Mouse (Mus musculus): ENCODE data around the gene Stk32c.

Stk32c gene

GRCm38 (mm10) chr7:139212754-139213745 is at the start of gene Stk32c, which contains the start of gene Lrrc27:
TSS of gene Stk32c (minus strand) at chr7:139213307.
TSS of gene Lrrc27 (plus strand) at chr7:139212988.
- DNase-seq = peak; percentile 98

DNA sequence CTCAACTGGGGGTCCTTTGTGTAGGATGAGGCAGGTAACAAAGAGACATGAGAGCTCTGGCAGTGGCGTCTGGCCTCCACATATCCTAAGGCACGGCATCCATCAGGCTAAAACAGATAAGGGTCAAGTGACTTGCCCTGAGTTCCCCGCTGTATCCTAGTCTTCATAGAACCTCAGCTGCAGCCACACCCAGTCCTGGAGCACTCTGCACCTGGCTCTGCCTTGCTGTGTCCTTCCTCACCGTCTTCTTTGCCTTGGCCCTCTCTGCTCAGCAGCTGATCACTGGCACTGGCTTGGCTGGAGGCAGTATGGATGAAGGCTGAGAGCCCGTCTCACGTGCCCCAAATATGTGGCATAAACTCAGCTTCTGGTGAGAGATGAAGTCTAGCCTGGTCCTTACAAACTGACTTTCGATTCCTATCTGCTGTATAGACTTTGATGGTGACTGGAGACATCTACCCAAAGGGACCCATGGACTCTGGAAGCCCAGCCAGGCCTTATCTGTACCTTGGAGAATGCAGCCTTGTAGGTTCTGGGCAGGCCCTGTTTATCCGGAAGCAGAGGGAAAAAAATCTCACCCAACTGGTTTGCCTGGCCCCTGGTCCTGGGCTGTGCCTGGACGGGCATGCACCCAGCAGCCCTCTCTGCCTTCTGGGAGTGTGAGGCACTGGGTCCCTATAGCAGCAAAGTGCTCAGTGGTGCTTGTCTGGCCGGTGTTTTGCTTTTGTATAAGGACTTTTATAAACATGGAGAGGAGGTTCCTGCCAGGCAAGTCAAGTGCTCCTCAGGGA is 44.8 kb upstream of the Stk32c start:
- DNase-seq = no peak

- DNase-seq = no peak
Observed at GRCm38 (mm10) chr7:139254626-139255025, 41.5 kb upstream of the Stk32c start.

DNA sequence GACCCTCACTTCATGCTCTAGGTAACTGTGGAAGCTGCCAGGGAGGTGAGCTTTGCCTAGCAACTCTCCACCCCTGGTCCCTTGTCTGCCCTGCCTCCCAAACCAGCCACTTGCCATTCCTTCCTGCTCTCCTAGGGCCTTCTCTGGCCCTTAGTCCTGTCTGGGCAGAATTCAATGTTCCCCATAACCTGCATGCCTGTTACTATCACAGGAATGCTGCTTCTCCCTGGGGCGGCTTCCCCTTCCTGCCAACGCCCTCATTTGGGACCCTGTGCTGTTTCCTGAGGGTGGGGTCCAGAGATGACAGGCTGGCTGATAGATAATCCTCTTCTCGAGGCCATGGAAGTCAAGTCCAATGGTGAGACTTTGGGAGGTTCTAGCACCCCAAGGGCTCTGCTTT is 40.4 kb upstream of the Stk32c start:
- no peak for DNase-seq

GRCm38 (mm10) chr7:139252986-139253385 is 39.9 kb upstream of the Stk32c start:
- no peak for DNase-seq

GRCm38 (mm10) chr7:139252566-139252965 is 39.5 kb upstream of the Stk32c start:
- DNase-seq = no peak

DNA sequence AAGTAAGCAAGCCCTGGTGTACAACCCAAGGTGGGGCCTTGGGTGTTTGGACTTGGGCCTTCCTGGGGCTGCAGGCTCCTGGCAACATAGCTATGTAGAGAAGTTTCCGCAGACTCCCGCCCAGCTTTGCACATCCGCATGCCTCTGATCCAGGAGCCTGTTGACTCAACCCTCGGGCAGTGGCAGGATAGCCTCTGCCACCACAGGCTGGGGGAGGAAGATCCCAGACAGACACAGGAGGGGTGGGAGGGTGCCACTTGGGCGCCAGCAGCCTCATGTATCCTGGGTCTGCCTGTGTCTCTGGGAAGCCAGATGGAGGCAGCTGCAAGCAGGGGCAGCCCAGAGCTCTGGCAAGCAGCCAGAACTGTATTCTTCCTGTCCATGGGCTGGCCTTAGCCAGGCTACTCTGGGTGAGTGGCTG is 38.8 kb upstream of the Stk32c start:
- DNase-seq = no peak

DNA sequence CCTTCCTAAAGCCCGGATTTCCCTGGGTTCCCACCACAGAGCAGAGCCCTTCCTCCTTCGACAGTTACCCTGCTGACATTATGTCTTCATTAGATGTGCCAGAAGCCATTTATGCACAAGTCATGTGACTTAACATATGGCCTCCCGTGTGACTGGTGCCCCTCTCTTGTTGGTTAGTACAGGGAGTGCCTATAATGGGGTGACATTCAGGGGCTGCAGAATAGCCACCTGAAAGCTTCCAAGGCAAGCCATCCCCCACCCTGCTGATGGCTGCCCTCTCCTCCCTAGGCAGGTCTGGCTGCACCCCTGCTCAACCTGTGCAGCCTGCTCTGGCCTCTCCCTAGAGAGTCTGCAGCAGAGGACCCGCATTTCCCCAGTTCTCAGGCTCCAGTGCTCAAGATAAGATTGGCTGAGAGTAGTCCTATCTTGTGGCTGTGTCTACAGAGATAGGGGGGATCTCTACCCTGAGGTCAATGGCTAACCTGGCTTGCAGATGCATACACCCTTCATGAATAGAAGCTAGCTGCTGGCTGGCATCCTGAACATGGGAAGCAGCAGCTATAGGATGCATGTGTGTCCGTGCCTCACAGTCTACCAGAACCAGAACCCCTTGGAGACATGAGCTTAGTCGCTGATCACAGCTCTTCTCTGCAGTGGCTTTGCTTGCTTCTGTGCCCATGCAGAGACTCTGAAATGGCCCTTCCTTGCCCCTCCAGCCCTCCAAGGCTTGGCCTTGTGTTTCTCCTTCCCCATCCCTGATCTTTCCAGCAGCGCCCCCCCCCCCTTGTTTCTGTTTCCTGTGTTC is 36.5 kb upstream of the Stk32c start:
- DNase-seq = no peak

DNA sequence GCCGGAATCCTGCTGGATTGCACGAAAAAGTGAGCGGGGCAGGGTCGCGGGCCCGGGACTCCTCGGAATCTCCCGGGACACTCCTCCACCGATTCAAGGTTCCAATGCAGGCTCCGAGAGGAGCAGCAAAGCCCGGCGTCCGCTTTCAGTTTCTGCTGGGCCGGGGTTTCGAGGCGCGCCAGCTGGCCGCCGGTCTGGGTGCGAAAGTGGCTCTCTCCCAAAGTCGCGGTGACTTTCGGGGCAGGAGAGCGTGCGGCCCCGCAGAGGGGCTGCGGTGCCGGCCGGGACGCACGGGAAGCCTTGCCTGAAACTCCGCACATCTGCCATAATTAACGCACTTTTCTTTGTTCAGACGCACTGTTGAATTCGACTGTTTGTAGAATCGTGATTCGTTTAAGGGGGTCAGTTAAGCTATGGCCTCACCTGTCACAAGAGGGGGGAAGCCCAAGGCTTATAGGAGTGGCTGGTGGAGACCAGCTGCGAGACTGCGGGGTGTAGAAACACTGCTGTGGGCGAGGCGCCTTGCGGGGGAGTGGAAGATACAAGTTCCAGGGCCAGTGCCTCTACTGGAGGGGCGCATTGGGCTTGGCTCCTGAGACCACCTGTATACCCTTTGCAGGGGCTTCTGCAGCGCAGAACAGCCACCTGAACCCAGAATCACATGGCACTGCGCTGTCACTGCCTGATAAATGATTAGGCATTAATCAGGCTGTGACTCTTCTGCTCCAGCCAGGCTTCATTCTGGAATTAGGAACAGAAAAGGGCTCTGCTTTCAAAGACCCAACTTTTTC is 35.7 kb upstream of the Stk32c start:
- no peak for DNase-seq

- peak; percentile 76 for DNase-seq
Observed at GRCm38 (mm10) chr7:139247881-139248614, 34.9 kb upstream of the Stk32c start, which contains the start of gene Pwwp2b. TSS of gene Pwwp2b (plus strand) at chr7:139248482.

DNA sequence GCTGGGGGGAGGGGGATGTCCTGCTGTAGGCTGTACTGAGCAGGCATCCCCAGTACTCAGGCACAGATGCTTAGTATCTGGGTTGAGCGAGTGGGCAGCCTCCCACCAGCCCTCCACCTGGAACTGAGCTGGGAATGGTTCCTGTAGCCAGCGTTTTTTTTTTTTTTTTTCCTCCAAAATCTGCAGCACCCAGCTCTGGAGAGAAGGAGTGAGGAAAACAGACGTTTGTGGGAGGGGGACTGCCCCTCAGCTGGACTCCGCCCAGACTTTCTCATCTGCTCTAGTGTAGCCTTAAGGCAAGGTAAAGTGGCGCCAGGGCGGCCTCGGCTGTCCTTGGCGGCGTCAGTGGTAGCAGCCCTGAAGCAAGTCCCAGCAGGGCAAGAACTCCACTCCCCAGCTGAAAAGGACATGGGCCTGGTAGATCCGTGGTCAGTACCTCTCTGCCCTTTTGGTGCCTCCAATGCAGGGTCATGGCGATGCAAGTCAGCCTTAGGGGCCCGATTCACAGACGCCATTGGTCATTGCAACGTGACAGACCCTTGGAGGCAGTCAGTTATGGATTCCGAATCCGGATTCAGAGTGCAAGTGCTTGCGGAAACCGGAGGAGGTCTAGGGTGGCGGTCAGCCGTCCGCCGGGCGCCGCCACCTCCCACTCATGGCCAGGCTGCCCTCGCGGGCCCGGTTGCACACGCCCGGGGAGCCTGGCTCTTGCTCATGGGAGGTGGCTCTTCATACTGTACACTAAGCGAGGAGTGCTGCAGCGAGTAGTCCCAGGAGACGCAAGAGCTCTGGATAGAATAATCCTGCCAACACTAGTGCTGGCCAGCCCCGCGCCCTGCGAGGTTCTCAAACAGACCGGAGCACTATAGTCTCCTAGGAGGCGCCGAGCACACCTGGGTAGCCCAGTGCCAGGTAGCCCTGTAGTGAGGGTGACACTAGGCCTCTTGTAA is 34.1 kb upstream of the Stk32c start:
- peak; percentile 52 for DNase-seq

DNA sequence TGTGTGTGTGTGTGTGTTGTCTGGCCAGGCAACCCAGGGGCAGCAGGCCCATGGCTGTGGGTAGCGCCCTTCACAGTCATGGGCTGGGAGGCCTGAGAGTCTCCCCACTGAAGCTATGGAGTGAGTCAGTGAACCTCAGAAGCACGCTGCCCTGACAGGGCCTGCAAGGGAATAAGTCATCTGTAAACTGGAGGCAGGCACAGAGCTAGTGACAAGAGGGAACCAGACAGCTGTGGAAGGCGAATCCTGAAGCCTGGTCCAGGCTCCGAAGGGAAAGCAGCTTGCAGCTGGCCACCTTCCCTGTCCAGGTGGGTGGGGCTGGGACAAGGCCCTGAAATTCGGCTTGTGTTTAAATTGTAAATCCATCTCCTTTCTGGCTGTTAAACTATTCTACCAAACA is 33.0 kb upstream of the Stk32c start:
- no peak for DNase-seq

DNA sequence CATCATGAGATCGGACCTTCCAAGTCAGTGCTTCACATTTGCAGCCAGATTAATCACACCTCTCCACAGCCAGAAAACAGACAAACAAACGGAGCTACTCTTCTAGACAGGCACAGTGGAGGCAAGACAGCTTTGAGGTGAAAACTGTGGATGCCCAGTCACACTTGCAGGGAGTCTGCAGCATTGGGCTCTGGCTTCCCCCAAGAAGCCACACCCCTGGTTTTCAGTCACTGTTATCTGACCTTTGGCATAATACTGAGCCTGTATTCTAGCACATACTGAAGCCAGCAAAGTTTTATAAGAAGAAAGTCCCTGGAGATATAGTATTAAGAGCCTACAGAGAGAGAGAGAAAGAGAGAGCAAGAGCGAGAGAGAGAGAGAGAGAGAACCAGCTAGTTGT is 26.3 kb upstream of the Stk32c start:
- DNase-seq = no peak

- DNase-seq = no peak
Observed at GRCm38 (mm10) chr7:139235651-139236358, 22.7 kb upstream of the Stk32c start.

- no peak for DNase-seq
Observed at GRCm38 (mm10) chr7:139234426-139235188, 21.5 kb upstream of the Stk32c start.

DNA sequence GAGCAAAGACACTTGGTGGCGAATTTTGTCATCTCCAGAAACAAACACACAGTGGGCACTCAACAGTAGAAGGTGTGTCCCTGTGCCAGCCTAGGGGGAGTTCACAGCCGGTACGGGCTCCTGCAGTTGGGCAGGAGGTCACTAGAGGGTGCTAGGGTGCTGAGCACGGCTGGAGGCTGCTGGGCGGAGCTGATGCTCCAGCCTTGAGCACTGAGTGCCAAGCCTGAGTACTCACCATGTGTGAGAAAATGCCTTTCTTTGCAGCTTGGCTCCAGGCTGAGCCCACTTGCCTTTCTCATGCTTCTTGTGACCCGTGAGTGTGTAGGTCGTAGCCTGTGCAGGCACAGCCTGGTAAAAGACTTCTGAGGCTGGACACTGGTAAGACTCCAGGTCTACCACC is 20.6 kb upstream of the Stk32c start:
- peak; percentile 84 for DNase-seq

- DNase-seq = no peak
Observed at GRCm38 (mm10) chr7:139230241-139230640, 17.1 kb upstream of the Stk32c start.

GRCm38 (mm10) chr7:139229837-139230236 is 16.7 kb upstream of the Stk32c start:
- DNase-seq = no peak
